Mouse (Mus musculus) fat pad, adult 2 months (tissue): ENCODE results near the gene Bicd1.

Experiments used
- DNase-seq: peaks from one replicate; pipeline ENCODE4 v3.0.0-alpha.2; 2011; ENCODE audit warnings: low read depth, low spot score; ENCODE audit errors: extremely low read depth

Bicd1 gene

GRCm38 (mm10) chr6:149565720-149566498 is 157.2 kb downstream of the Bicd1 start:
- peak; percentile 50 for DNase-seq

GRCm38 (mm10) chr6:149567219-149567618 is 158.5 kb downstream of the Bicd1 start:
- no peak for DNase-seq

DNA sequence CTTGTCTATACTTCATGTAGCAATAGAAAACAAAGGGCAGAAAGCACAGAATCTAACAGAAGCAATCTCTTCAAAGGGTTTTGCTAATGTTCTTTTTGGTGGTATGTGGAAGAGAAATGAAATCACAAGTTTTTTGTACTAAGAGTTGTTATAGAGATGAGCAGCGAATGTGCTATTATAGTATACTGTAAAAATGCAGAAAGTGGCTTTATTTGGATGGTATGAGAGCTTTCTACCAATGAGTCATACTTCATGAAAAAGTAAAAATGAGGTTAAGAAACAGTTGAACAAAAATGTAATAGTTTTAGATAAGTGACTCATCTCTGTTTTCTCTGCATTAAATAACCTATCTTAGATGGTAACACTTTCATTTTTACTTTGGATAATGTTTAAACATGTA is 165.6 kb downstream of the Bicd1 start:
- no peak for DNase-seq

- DNase-seq: no peak
These were observed 171.4 kb downstream of the Bicd1 start for GRCm38 (mm10) chr6:149580053-149580452.

DNA sequence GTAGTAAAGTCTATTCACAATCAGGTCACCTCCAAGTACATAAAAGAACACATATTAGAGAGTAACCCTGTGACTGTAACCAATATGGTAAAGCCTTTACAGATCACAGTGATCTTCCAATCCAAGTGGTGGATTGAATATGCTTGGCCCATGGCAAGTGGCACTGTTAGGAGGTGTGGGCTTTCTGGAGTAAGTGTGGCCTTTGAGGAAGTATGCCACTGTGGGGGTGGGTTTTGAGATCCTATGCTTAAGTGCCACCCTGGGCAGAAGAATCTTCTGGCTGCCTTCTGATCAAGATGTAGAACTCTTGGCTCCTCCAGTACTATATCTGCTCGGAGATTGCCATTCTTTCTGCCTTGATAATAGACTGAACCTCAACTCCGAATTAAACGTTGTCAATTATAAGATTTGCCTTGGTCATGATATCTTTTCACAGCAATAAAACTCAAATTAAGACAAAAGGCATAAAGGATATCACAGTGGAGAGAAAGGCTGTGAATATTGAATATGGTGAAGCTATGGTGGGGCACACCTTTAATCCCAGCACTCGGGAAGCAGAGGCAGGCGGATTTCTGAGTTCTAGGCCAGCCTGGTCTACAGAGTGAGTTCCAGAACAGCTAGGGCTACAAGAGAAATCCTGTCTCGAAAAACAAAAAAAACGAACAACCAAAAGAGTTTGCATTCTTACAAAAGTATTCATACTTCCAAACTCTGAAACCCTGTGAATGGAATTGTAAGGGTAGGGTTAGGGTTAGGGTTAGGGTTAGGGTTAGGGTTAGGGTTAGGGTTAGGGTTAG is 177.2 kb downstream of the Bicd1 start:
- DNase-seq: no peak
